Comparison of ENCODE assay signal across 15 mouse cellular contexts in genomic region chr17:88318936-88319335, GRCm38 (mm10).
"Had no signal": no experiment of that assay in that cellular context is flagged by ENCODE, and none has a peak within 500 bp of the region (broad histone marks: within the 10 kb centered on the region; RNA-seq: fewer than 3 reads in every experiment).

No protein-coding gene starts in this region.

- H3K9ac ChIP-seq: liver, embryonic 14.5 days; lung, embryonic 14.5 days; midbrain, embryonic 12.5 days; midbrain, embryonic 15.5 days; neural tube, embryonic 13.5 days; neural tube, embryonic 15.5 days had no signal

- H3K4me2 ChIP-seq: lung, embryonic 14.5 days; midbrain, embryonic 12.5 days; midbrain, embryonic 15.5 days; neural tube, embryonic 13.5 days; neural tube, embryonic 15.5 days had no signal

- H3K9me3 ChIP-seq: midbrain, embryonic 10.5 days; midbrain, embryonic 12.5 days; midbrain, embryonic 15.5 days; neural tube, embryonic 13.5 days; neural tube, embryonic 15.5 days had no signal

- H3K4me1 ChIP-seq: midbrain, embryonic 15.5 days; neural tube, embryonic 13.5 days; neural tube, embryonic 15.5 days had no signal

- H3K4me3 ChIP-seq: midbrain, embryonic 10.5 days; midbrain, embryonic 12.5 days; midbrain, embryonic 15.5 days; neural tube, embryonic 13.5 days; neural tube, embryonic 15.5 days had no signal

- H3K36me3 ChIP-seq: midbrain, embryonic 10.5 days; midbrain, embryonic 12.5 days; midbrain, embryonic 15.5 days; neural tube, embryonic 13.5 days; neural tube, embryonic 15.5 days had no signal

- ATAC-seq: midbrain, embryonic 15.5 days had no signal

- H3K27ac ChIP-seq: liver, embryonic 14.5 days; midbrain, embryonic 10.5 days; midbrain, embryonic 12.5 days; midbrain, embryonic 15.5 days; neural tube, embryonic 13.5 days; neural tube, embryonic 15.5 days had no signal

- DNase-seq: retina, postnatal 1 day; right cerebral cortex, adult 18-20 months; right cerebral cortex, postnatal 25 days; right cerebral cortex, postnatal 4 days; spleen, adult 18-20 months; thymus, adult 2 months; thymus, postnatal 25 days; thymus, postnatal 4 days had no signal
